Mouse (Mus musculus) heart, embryonic 16.5 days (tissue): ENCODE data around the gene Tigar. TPM values are rescaled to one million over a fixed set of nuclear protein-coding genes. Genes with fewer than 3 reads are reported as not detected.

Experiments used
- ATAC-seq: fragments of 200-750 bp; cut with Nextera tagmentation; replicated peaks from 2 replicates; pipeline ENCODE4 v1.8.0; 2017; ENCODE audit warnings: moderate number of reproducible peaks; ENCODE audit not compliant: insufficient read depth, low FRiP score; ENCODE audit errors: extremely low read depth
- H3K27ac ChIP-seq: fragments of 300-500 bp; sonication (generic); 2 replicates; pipeline ENCODE4 v1.5.1; 2014; ENCODE audit warnings: mild to moderate bottlenecking, low read length, control low read depth, moderate library complexity
- H3K27me3 ChIP-seq: fragments of 300-500 bp; sonication (generic); 2 replicates; pipeline ENCODE4 v1.6.1; 2014; ENCODE audit warnings: low read length, mixed read lengths; ENCODE audit not compliant: control insufficient read depth, insufficient read depth
- H3K36me3 ChIP-seq: fragments of 300-500 bp; sonication (generic); 2 replicates; pipeline ENCODE4 v1.6.1; 2014; ENCODE audit not compliant: control insufficient read depth, insufficient read depth
- H3K4me1 ChIP-seq: fragments of 300-500 bp; sonication (generic); 2 replicates; pipeline ENCODE4 v1.6.1; 2014; ENCODE audit warnings: low read length, mixed read lengths; ENCODE audit not compliant: control insufficient read depth, insufficient read depth
- H3K4me2 ChIP-seq: fragments of 300-500 bp; sonication (generic); 2 replicates; pipeline ENCODE4 v1.6.1; 2014; ENCODE audit warnings: low read depth, mild to moderate bottlenecking, control low read depth, low read length
- H3K4me3 ChIP-seq: fragments of 300-500 bp; sonication (generic); 2 replicates; pipeline ENCODE4 v1.5.1; 2014; ENCODE audit warnings: mild to moderate bottlenecking, control low read depth, low read length
- H3K9ac ChIP-seq: fragments of 300-500 bp; sonication (generic); 2 replicates; pipeline ENCODE4 v1.6.1; 2014; ENCODE audit warnings: low read length, control low read depth
- H3K9me3 ChIP-seq: fragments of 300-500 bp; sonication (generic); replicated peaks from 2 replicates; pipeline ENCODE4 v1.6.1; 2016; ENCODE audit warnings: low read length; ENCODE audit not compliant: control insufficient read depth
- WGBS: fragments of 180-500 bp; shearing (Covaris S2); extraction: QIAGEN DNeasy Blood & Tissue Kit; methylation state at CpG from one replicate; pipeline ENCODE4 v1.1.7; 2014; 5-methylcytosine and 5-hydroxymethylcytosine counted together
- polyA plus RNA-seq: library from polyadenylated mRNA; unstranded; fragments of >200 nt; fragmentation: Nextera tagmentation; extraction: Ambion mirVana; gene quantifications from 2 replicates; pipeline ENCODE4 v1.2.1, GENCODE M21; 2015

Tigar gene
- polyA plus RNA-seq, 1 experiment from 2014 or later, result 7.7 TPM

GRCm38 (mm10) chr6:127105107-127105506, 4.2 kb downstream of the Tigar start:
- WGBS, result 69% methylated on average over 6 of the region's 6 CpGs
- no peak overlapping the region for H3K9ac ChIP-seq
- peaks cover 5% of the 10 kb centered on the region for H3K36me3 ChIP-seq
- no peak overlapping the region for H3K4me3 ChIP-seq
- peaks cover 20% of the 10 kb centered on the region for H3K4me1 ChIP-seq
- H3K4me2 ChIP-seq, result no peak overlapping the region
- no peak for ATAC-seq
- peaks cover 3% of the 10 kb centered on the region; the same call in 1 of the 2 replicates for H3K9me3 ChIP-seq
- H3K27ac ChIP-seq, result no peak overlapping the region
- no peaks in the 10 kb centered on the region for H3K27me3 ChIP-seq

GRCm38 (mm10) chr6:127104396-127105029, 4.8 kb downstream of the Tigar start:
- peaks cover 5% of the 10 kb centered on the region for H3K36me3 ChIP-seq
- peaks cover 17% of the 10 kb centered on the region for H3K4me1 ChIP-seq
- no peaks in the 10 kb centered on the region for H3K27me3 ChIP-seq
- no peak overlapping the region for H3K4me3 ChIP-seq
- H3K9ac ChIP-seq, result no peak overlapping the region
- WGBS, result 73% methylated on average over 7 of the region's 7 CpGs
- no peak for ATAC-seq
- H3K4me2 ChIP-seq, result no peak overlapping the region
- no peak overlapping the region for H3K27ac ChIP-seq
- H3K9me3 ChIP-seq, result peaks cover 3% of the 10 kb centered on the region; the same call in 1 of the 2 replicates

GRCm38 (mm10) chr6:127103506-127104275, 5.7 kb downstream of the Tigar start:
- 87% methylated on average over 6 of the region's 6 CpGs for WGBS
- Histone ChIP-seq H3K4me1 (peaks cover 16% of the 10 kb centered on the region), H3K36me3 (peaks cover 5% of the 10 kb centered on the region), H3K9ac (no peak overlapping the region), H3K27ac (no peak overlapping the region), H3K4me3 (no peak overlapping the region), H3K27me3 (no peaks in the 10 kb centered on the region), H3K4me2 (no peak overlapping the region), H3K9me3 (peaks cover 3% of the 10 kb centered on the region; the same call in 1 of the 2 replicates)
- no peak for ATAC-seq

- H3K36me3 ChIP-seq, result peaks cover 6% of the 10 kb centered on the region; the same call in 1 of the 2 replicates
- no peaks in the 10 kb centered on the region for H3K9me3 ChIP-seq
- ATAC-seq, result no peak
- H3K27ac ChIP-seq, result no peak overlapping the region
- H3K4me3 ChIP-seq, result no peak overlapping the region
- H3K4me1 ChIP-seq, result no peaks in the 10 kb centered on the region
- 57% methylated on average over 7 of the region's 7 CpGs for WGBS
- no peak overlapping the region for H3K4me2 ChIP-seq
- no peaks in the 10 kb centered on the region for H3K27me3 ChIP-seq
- H3K9ac ChIP-seq, result no peak overlapping the region
Measured at GRCm38 (mm10) chr6:127094565-127094964, 14.8 kb downstream of the Tigar start.

- H3K27ac ChIP-seq, result peak overlapping the region; percentile 45
- 28% methylated on average over 4 of the region's 4 CpGs for WGBS
- no peak overlapping the region for H3K9ac ChIP-seq
- H3K9me3 ChIP-seq, result 0 out of 2 replicates have a peak, but pooled peaks cover 2% of the 10 kb centered on the region
- no peak overlapping the region for H3K4me2 ChIP-seq
- no peak overlapping the region for H3K4me3 ChIP-seq
- peak; percentile 82 for ATAC-seq
- H3K4me1 ChIP-seq, result peaks cover 15% of the 10 kb centered on the region
- H3K36me3 ChIP-seq, result peaks cover 18% of the 10 kb centered on the region
- H3K27me3 ChIP-seq, result no peaks in the 10 kb centered on the region
Measured at GRCm38 (mm10) chr6:127086739-127087138, 22.6 kb downstream of the Tigar start.

- WGBS, result 71% methylated on average over 6 of the region's 6 CpGs
- H3K4me3 ChIP-seq, result no peak overlapping the region
- H3K9me3 ChIP-seq, result 0 out of 2 replicates have a peak, but pooled peaks cover 2% of the 10 kb centered on the region
- no peak overlapping the region for H3K4me2 ChIP-seq
- no peak overlapping the region for H3K27ac ChIP-seq
- H3K27me3 ChIP-seq, result peaks cover 12% of the 10 kb centered on the region
- no peak overlapping the region for H3K9ac ChIP-seq
- ATAC-seq, result no peak
- H3K4me1 ChIP-seq, result peaks cover 16% of the 10 kb centered on the region
- H3K36me3 ChIP-seq, result no peaks in the 10 kb centered on the region
Measured at GRCm38 (mm10) chr6:127081820-127082219, 27.5 kb downstream of the Tigar start.

GRCm38 (mm10) chr6:127079867-127080731, 29.3 kb downstream of the Tigar start:
- H3K4me1 ChIP-seq, result peaks cover 8% of the 10 kb centered on the region; the same call in 1 of the 2 replicates
- peak overlapping the region; percentile 72 for H3K9ac ChIP-seq
- peak overlapping the region; percentile 94 for H3K4me2 ChIP-seq
- H3K27ac ChIP-seq, result no peak overlapping the region
- peak overlapping the region; percentile 62 for H3K4me3 ChIP-seq
- 2% methylated on average over 59 of the region's 59 CpGs for WGBS
- H3K9me3 ChIP-seq, result 0 out of 2 replicates have a peak, but pooled peaks cover 2% of the 10 kb centered on the region
- H3K36me3 ChIP-seq, result no peaks in the 10 kb centered on the region
- peaks cover 12% of the 10 kb centered on the region for H3K27me3 ChIP-seq
- peak; percentile 60 for ATAC-seq

GRCm38 (mm10) chr6:127072817-127073216, 36.5 kb downstream of the Tigar start, which contains the start of gene Fgf23:
Gene Fgf23, plus strand, starts transcription at chr6:127072902.
- no peak within 1 kb of the TSS for H3K4me2 ChIP-seq
- peak; percentile 86; the same call in 1 of the 2 replicates for ATAC-seq
- H3K4me1 ChIP-seq, result 0 out of 2 replicates have a peak, but pooled peaks cover 4% of the 10 kb centered on the region
- H3K27me3 ChIP-seq, result no peaks in the 10 kb centered on the region
- 10% methylated on average over 5 of the region's 5 CpGs for WGBS
- no peak within 1 kb of the TSS for H3K4me3 ChIP-seq
- H3K27ac ChIP-seq, result no peak within 1 kb of the TSS
- H3K9ac ChIP-seq, result no peak within 1 kb of the TSS
- H3K9me3 ChIP-seq, result no peaks in the 10 kb centered on the region
- H3K36me3 ChIP-seq, result no peaks in the 10 kb centered on the region
